ENCODE assay signal across 8 mouse cellular contexts in the genomic region with DNA sequence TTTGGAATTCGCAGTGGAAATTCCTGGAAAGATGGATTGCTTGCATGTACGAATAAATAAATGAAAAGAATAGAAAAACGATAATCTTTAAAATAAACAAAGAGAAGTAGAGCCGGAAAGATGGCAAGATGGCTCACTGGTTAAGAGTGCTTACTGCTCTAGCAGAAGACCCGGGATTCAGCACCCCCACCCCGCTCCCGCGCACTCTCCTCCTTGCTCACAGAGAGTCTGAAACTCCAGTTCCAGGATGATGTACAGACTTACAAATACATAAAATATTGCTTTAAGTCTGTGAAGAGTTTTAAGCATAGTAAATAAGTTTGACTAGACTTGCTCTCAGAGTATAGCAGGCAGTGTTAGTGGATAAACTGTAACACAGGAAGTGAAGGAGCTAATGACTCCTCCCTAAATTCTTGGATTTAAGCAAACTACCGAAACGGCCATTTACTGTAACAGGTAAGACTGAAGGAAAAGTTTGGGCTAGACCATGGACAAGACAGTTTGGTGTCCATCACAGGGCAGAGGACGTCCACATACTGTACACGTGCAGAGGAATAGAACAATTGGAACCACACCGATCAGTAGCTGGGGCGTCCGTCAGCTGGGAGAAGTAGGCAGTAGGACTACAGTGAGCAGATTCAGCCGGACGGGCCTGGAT. TPM values are rescaled to one million over a fixed set of nuclear protein-coding genes. Genes with fewer than 3 reads are reported as not detected.
DNase-seq lines count a peak whose midpoint lies in the region; ATAC-seq and TF ChIP-seq lines count a peak whose summit lies in the region.

No protein-coding gene starts in this region.

- peak; percentile 73 for ATAC-seq in heart, embryonic 15.5 days (replicated peaks; ENCODE audit: insufficient number of reproducible peaks, insufficient read depth, low FRiP score, low read depth)
- ATAC-seq in liver, embryonic 16.5 days (ENCODE audit: low read depth), result peak; percentile 44
- peak; percentile 51 for ATAC-seq in stomach, postnatal 0 days (ENCODE audit: low FRiP score, low TSS enrichment)

- peaks cover 5% of the 10 kb centered on the region for H3K4me1 ChIP-seq in liver, adult 2 months (ENCODE audit: control insufficient read depth, insufficient read depth, low read length)
- peaks cover 21% of the 10 kb centered on the region for H3K4me1 ChIP-seq in heart, embryonic 15.5 days (replicated peaks)
- H3K4me1 ChIP-seq in liver, embryonic 16.5 days (ENCODE audit: control insufficient read depth, low read depth, low read length), result peaks cover 20% of the 10 kb centered on the region
- peaks cover 3% of the 10 kb centered on the region; the same call in 1 of the 2 replicates for H3K4me1 ChIP-seq in stomach, postnatal 0 days (replicated peaks; ENCODE audit: control insufficient read depth, insufficient read depth)

- no peak for TF ChIP-seq POLR2A in liver, adult 2 months (IDR thresholded peaks at IDR 0.05; ENCODE audit: extremely low read depth, insufficient read depth, low read length)

- TF ChIP-seq CTCF in liver, adult 2 months (IDR thresholded peaks at IDR 0.05; ENCODE audit: low read depth, low read length), result no peak
- TF ChIP-seq CTCF in stomach, postnatal 0 days (IDR thresholded peaks at IDR 0.05; ENCODE audit: low read depth), result no peak

- 4% methylated on average over 17 of the region's 17 CpGs for WGBS in liver, adult 2 months
- WGBS in heart, embryonic 15.5 days, result 5% methylated on average over 17 of the region's 17 CpGs
- WGBS in liver, embryonic 16.5 days (ENCODE audit: insufficient replicate concordance), result 6% methylated on average over 17 of the region's 17 CpGs
- 2% methylated on average over 17 of the region's 17 CpGs for WGBS in stomach, postnatal 0 days

- no peaks in the 10 kb centered on the region for H3K9me3 ChIP-seq in heart, embryonic 15.5 days (replicated peaks)
- H3K9me3 ChIP-seq in liver, embryonic 16.5 days (replicated peaks; ENCODE audit: control insufficient read depth, low read length), result no peaks in the 10 kb centered on the region
- H3K9me3 ChIP-seq in stomach, postnatal 0 days (ENCODE audit: control insufficient read depth, low read length), result no peaks in the 10 kb centered on the region

- peaks cover 15% of the 10 kb centered on the region for H3K36me3 ChIP-seq in liver, adult 2 months (ENCODE audit: control insufficient read depth, insufficient read depth, low read length)
- H3K36me3 ChIP-seq in heart, embryonic 15.5 days, result peaks cover 25% of the 10 kb centered on the region
- H3K36me3 ChIP-seq in liver, embryonic 16.5 days (ENCODE audit: control insufficient read depth, insufficient read depth), result peaks cover 4% of the 10 kb centered on the region
- peaks cover 5% of the 10 kb centered on the region; the same call in 1 of the 2 replicates for H3K36me3 ChIP-seq in stomach, postnatal 0 days (ENCODE audit: control insufficient read depth, insufficient read depth, low read length)

- no peak for TF ChIP-seq EP300 in stomach, postnatal 0 days (optimal IDR thresholded peaks at IDR 0.05)

- DNase-seq in liver, adult 2 months (ENCODE audit: extremely low read depth, low read depth, low spot score), result peak; percentile 67
- DNase-seq in liver, result no peak
- peak; percentile 10 for DNase-seq in brain, embryonic 18.5 days (ENCODE audit: low read depth, low spot score)
- peak; percentile 29 for DNase-seq in stomach, postnatal 0 days (ENCODE audit: low spot score)
- DNase-seq in adrenal gland, postnatal 36 days, result no peak
- no peak for DNase-seq in urinary bladder, adult 2 months (ENCODE audit: low spot score)

- peaks cover 17% of the 10 kb centered on the region; the same call in 1 of the 2 replicates for H3K79me2 ChIP-seq in liver, adult 2 months (ENCODE audit: control insufficient read depth, insufficient read depth, low read length)

- H3K27ac ChIP-seq in liver, adult 2 months (replicated peaks; ENCODE audit: insufficient read depth, low read depth, low read length), result peak overlapping the region; percentile 69
- H3K27ac ChIP-seq in heart, embryonic 15.5 days, result peak overlapping the region; percentile 98
- peak overlapping the region; percentile 94 for H3K27ac ChIP-seq in liver, embryonic 16.5 days (ENCODE audit: low read length)
- peak overlapping the region; percentile 98 for H3K27ac ChIP-seq in stomach, postnatal 0 days (replicated peaks)

- peak overlapping the region; percentile 84 for H3K9ac ChIP-seq in liver, adult 2 months (ENCODE audit: low read depth, low read length)
- peak overlapping the region; percentile 93 for H3K9ac ChIP-seq in heart, embryonic 15.5 days
- H3K9ac ChIP-seq in liver, embryonic 16.5 days (ENCODE audit: low read depth, low read length), result peak overlapping the region; percentile 91
- H3K9ac ChIP-seq in stomach, postnatal 0 days (ENCODE audit: low read length), result peak overlapping the region; percentile 93

- peak overlapping the region; percentile 85 for H3K4me2 ChIP-seq in heart, embryonic 15.5 days
- peak overlapping the region; percentile 86 for H3K4me2 ChIP-seq in liver, embryonic 16.5 days (ENCODE audit: low read depth, low read length)
- H3K4me2 ChIP-seq in stomach, postnatal 0 days (replicated peaks; ENCODE audit: low read depth), result peak overlapping the region; percentile 84

- no peaks in the 10 kb centered on the region for H3K27me3 ChIP-seq in liver, adult 2 months (ENCODE audit: control insufficient read depth, insufficient read depth, low read length)
- no peaks in the 10 kb centered on the region for H3K27me3 ChIP-seq in heart, embryonic 15.5 days
- no peaks in the 10 kb centered on the region for H3K27me3 ChIP-seq in liver, embryonic 16.5 days (ENCODE audit: control insufficient read depth, insufficient read depth, low read depth, low read length)
- H3K27me3 ChIP-seq in stomach, postnatal 0 days (ENCODE audit: control insufficient read depth, insufficient read depth, low read length), result no peaks in the 10 kb centered on the region

- H3K4me3 ChIP-seq in liver, adult 2 months (ENCODE audit: insufficient read depth, low read depth, low read length), result peak overlapping the region; percentile 82
- peak overlapping the region; percentile 90 for H3K4me3 ChIP-seq in heart, embryonic 15.5 days
- peak overlapping the region; percentile 82 for H3K4me3 ChIP-seq in liver, embryonic 16.5 days (ENCODE audit: low read depth, low read length)
- H3K4me3 ChIP-seq in stomach, postnatal 0 days (ENCODE audit: low read depth, low read length), result peak overlapping the region; percentile 86

RNA-seq across cellular contexts. Expression of a gene that starts 0.7 kb away (rescaled TPM):
- 16.2 and 17.3 TPM in 2 replicates for total RNA-seq in liver, adult 2 months (2014; rRNA removed)
- 7.0 and 12.0 TPM in 2 replicates for polyA plus RNA-seq in liver, adult 2 months (2012; rRNA removed)
- 37.4 and 45.4 TPM in 2 replicates for polyA plus RNA-seq in heart, embryonic 15.5 days (2015; fragmentation: Nextera tagmentation; extraction: Ambion mirVana)
- 30.5 and 33.6 TPM in 2 replicates for polyA plus RNA-seq in liver, embryonic 16.5 days (2015; fragmentation: Nextera tagmentation; extraction: Ambion mirVana)
- 27.0 and 27.8 TPM in 2 replicates for polyA plus RNA-seq in stomach, postnatal 0 days (2015; fragmentation: Nextera tagmentation; extraction: Ambion mirVana)
- total RNA-seq in adrenal gland, postnatal 36 days (2021), result 10 to 100 TPM; 48.5 to 49.5 TPM
- polyA plus RNA-seq in urinary bladder, adult 2 months (2012; rRNA removed), result 32.9 and 33.7 TPM in 2 replicates

RNA-seq across cellular contexts. Expression of a gene that starts 0.7 kb away (rescaled TPM):
- total RNA-seq in liver, adult 2 months (2014; rRNA removed), result 13.0 and 14.1 TPM in 2 replicates
- polyA plus RNA-seq in liver, adult 2 months (2012; rRNA removed), result 8.0 and 10.5 TPM in 2 replicates
- 24.2 and 29.4 TPM in 2 replicates for polyA plus RNA-seq in heart, embryonic 15.5 days (2015; fragmentation: Nextera tagmentation; extraction: Ambion mirVana)
- polyA plus RNA-seq in liver, embryonic 16.5 days (2015; fragmentation: Nextera tagmentation; extraction: Ambion mirVana), result 8.7 and 9.8 TPM in 2 replicates
- polyA plus RNA-seq in stomach, postnatal 0 days (2015; fragmentation: Nextera tagmentation; extraction: Ambion mirVana), result 14.5 and 17.2 TPM in 2 replicates
- total RNA-seq in adrenal gland, postnatal 36 days (2021), result 10 to 100 TPM; 29.4 to 29.5 TPM
- 20.8 and 20.9 TPM in 2 replicates for polyA plus RNA-seq in urinary bladder, adult 2 months (2012; rRNA removed)

RNA-seq across cellular contexts. Expression of a gene that starts 58.4 kb away (rescaled TPM):
- total RNA-seq in liver, adult 2 months (2014; rRNA removed), result 15.6 and 18.7 TPM in 2 replicates
- polyA plus RNA-seq in liver, adult 2 months (2012; rRNA removed), result 10.3 and 11.1 TPM in 2 replicates
- 13.9 and 15.5 TPM in 2 replicates for polyA plus RNA-seq in heart, embryonic 15.5 days (2015; fragmentation: Nextera tagmentation; extraction: Ambion mirVana)
- 7.0 and 7.9 TPM in 2 replicates for polyA plus RNA-seq in liver, embryonic 16.5 days (2015; fragmentation: Nextera tagmentation; extraction: Ambion mirVana)
- 24.5 and 25.2 TPM in 2 replicates for polyA plus RNA-seq in stomach, postnatal 0 days (2015; fragmentation: Nextera tagmentation; extraction: Ambion mirVana)
- 10 to 100 TPM; 14.1 to 18.3 TPM for total RNA-seq in adrenal gland, postnatal 36 days (2021)
- polyA plus RNA-seq in urinary bladder, adult 2 months (2012; rRNA removed), result 35.0 and 36.5 TPM in 2 replicates

Comparison
In these comparisons a context has a peak if more than half of its experiments do, and no peak if none do; other contexts are left out.
1. DNase-seq: peak in liver, adult 2 months (single experiment), brain, embryonic 18.5 days (single experiment) and stomach, postnatal 0 days (single experiment); none in liver (single experiment), adrenal gland, postnatal 36 days (0 of 2) and urinary bladder, adult 2 months (single experiment).
2. Peak in every context shown above with its lines, with median percentiles within 50 percentile points of each other: H3K27ac ChIP-seq, H3K4me3 ChIP-seq, H3K9ac ChIP-seq, ATAC-seq and H3K4me2 ChIP-seq.